Mouse (Mus musculus): ENCODE results near the gene Ppp1r3c.

Ppp1r3c gene

DNA sequence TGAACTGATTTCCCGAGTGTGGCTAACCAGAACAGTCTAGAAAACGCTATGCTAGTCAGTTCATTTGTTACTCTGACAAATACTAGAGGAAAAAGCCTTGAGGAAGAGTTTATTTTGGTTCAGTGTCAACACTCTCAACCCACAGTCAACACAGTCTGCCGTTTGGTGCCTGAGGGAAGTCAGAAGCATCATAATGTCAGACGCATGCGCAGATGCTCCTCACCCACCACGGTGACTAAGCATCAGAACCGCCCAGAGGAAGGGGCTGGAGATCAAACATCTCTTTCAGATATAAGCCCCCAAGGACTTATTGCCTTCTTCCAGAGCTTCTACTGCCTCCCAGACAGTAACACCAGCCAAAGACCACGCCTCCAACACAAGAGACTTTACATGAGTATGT is 15.3 kb downstream of the Ppp1r3c start:
- no peak for DNase-seq (ENCODE audit: low read depth, low spot score)

DNA sequence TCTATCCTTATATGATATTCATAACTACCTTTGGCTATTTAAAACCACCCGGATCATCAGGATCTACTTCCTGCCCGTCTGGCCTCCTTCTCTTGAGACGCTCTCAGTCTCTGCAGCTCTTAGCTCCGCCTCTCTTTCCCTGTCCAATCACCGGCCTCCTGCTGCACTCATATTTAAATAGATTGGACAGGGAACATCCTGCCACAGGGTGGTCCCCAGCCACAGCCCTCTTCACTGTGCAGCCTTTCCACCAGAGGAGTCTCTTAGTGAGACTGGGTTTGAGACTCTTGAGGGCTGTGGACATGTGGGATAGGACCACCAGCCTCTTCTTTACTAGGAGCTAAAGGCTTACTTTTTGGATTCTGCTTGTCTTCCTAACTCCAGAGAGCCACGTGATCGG is 20.2 kb downstream of the Ppp1r3c start:
- no peak for DNase-seq (ENCODE audit: low read depth, low spot score)

- no peak for DNase-seq (ENCODE audit: low read depth, low spot score)
Measured at GRCm38 (mm10) chr19:36715591-36715990, 20.9 kb downstream of the Ppp1r3c start.

DNA sequence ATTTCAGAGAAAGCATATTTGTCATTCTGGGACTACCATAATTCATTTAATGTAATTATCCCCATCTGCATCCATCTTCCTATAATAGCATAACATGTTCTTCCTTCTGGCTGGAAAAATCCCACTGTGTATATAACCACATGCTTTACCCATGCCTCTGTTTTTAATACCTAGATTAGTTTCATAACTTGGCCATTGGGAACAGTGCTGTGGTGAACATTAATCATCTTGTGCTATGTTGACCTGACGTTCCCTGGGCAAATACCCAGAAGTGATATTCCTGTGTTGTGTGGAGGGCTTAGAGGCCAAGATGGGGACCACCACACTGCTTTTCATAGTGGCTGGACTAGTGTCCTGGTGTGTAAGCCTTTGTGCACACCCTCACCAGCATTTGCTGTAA is 22.0 kb downstream of the Ppp1r3c start:
- DNase-seq (ENCODE audit: low read depth, low spot score): no peak

DNA sequence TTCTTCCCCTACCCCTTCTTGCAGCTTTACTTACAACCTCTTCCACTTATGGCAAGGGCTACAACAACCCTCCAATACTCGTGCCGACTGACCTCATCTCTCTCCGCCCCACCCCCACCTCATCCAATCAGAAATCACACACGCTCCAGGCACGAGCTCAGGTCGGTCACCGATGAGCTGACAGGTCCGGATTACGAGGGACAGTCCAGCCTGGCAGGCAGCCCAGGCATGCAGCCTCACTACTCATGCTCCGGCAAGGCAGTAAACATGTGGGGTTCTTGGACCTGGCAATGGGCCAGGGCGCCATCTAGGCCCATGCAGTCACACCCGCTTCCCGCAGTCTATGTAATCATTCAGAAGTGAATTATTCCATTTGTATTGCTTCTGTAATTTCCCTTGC is 23.4 kb downstream of the Ppp1r3c start:
- DNase-seq (ENCODE audit: low read depth, low spot score): no peak

- no peak for DNase-seq (ENCODE audit: low read depth, low spot score)
Measured at GRCm38 (mm10) chr19:36706195-36706594, 30.3 kb downstream of the Ppp1r3c start.

GRCm38 (mm10) chr19:36705286-36706146 is 30.9 kb downstream of the Ppp1r3c start:
- DNase-seq (ENCODE audit: low read depth, low spot score): no peak

GRCm38 (mm10) chr19:36704763-36705162 is 31.7 kb downstream of the Ppp1r3c start:
- DNase-seq (ENCODE audit: low read depth, low spot score): no peak

- DNase-seq (ENCODE audit: low read depth, low spot score): no peak
Measured at GRCm38 (mm10) chr19:36701809-36702622, 34.4 kb downstream of the Ppp1r3c start.

GRCm38 (mm10) chr19:36701366-36701765 is 35.1 kb downstream of the Ppp1r3c start:
- DNase-seq (ENCODE audit: low read depth, low spot score): no peak

- DNase-seq (ENCODE audit: low read depth, low spot score): no peak
Measured at GRCm38 (mm10) chr19:36700937-36701336, 35.5 kb downstream of the Ppp1r3c start.

DNA sequence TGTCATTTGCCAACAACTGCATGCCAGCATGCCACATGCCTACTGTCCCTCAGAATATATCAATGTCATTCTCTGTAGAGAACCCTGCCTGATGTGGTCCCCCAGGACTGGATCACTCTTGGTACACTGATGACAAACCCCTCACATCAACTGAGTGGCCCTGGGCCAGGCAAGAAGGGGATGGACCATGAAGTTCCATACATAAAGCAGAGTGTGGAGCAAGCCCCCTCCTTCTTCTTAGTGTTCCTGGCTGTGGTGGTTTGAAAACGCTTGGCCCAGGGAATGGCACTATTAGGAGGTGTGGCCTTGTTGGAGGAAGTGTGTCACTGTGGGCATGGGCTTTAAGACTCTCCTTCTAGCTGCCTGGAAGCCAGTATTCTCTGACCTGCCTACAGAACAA is 37.3 kb downstream of the Ppp1r3c start:
- no peak for DNase-seq (ENCODE audit: low read depth, low spot score)

DNA sequence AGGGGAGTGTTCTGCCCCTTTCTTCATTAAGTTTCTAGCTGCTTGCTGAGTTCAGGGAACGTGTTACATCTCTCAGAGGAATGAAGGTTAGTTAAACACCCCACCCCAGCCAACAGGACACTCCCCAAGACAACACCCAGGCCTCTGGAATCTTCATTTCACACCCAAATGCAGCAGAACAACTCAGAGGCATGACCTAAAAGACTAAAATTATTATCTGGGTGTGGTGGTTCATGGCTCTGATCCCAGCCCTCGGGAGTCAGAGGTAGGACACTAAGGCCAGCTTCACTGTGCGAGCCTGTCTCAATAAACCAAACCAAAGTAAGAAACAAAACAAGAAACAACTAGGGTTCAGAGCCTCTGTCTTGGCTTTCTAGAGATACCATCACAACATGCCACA is 38.3 kb downstream of the Ppp1r3c start:
- no peak for DNase-seq (ENCODE audit: low read depth, low spot score)

DNA sequence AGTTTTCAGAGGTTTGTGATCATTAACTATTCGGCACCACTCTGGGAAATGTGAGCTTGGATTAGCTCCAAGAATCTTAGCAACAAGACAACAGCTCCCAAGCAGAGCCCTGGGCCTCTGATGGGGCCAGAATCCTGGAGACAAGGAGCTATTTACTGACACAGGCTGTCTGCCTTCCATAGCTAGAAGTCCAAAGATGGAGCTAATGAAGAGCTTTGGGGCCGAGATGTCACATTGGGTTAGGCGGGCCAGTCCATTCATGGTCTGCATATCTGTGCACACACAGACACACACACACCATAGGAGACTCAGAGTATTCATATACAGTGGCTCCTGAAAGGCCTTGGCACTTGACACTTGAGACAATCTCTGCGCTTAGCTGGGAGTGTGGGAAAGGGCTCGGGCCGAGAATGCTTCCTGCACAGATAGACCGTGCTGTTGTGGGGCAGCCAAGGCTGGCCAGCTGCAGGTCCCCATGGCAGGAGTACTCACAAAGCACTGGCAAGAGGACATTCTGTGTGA is 39.8 kb downstream of the Ppp1r3c start:
- no peak for DNase-seq (ENCODE audit: low read depth, low spot score)

- DNase-seq (ENCODE audit: low read depth, low spot score): no peak
Measured at GRCm38 (mm10) chr19:36693530-36693929, 42.9 kb downstream of the Ppp1r3c start.

GRCm38 (mm10) chr19:36691941-36692340 is 44.5 kb downstream of the Ppp1r3c start:
- no peak for DNase-seq (ENCODE audit: low read depth, low spot score)

GRCm38 (mm10) chr19:36691245-36691644 is 45.2 kb downstream of the Ppp1r3c start:
- no peak for DNase-seq (ENCODE audit: low read depth, low spot score)

GRCm38 (mm10) chr19:36689205-36689604 is 47.2 kb downstream of the Ppp1r3c start:
- no peak for DNase-seq (ENCODE audit: low read depth, low spot score)

GRCm38 (mm10) chr19:36687843-36688637 is 48.4 kb downstream of the Ppp1r3c start:
- no peak for DNase-seq (ENCODE audit: low read depth, low spot score)

- no peak for DNase-seq (ENCODE audit: low read depth, low spot score)
Measured at GRCm38 (mm10) chr19:36687044-36687443, 49.4 kb downstream of the Ppp1r3c start.

DNA sequence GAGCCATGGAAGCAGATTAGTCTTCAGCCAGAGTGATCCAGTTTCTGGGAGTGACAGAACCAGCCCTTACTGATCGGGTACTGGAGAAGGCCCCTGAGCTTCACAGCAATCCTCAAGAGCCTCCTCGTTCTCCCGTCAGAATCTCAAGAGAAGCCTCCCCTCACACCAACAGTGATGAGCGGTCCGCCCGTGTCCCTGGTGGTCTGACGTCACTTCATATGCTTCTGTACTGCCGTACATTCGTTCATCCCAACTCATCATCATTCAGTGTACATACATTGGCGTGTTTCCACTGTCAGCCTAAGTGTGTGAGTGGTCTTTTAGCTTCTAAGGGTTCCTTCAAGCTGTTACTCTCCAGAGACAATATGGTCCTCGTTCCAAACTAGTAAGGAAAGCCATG is 50.4 kb downstream of the Ppp1r3c start:
- no peak for DNase-seq (ENCODE audit: low read depth, low spot score)

- DNase-seq (ENCODE audit: low read depth, low spot score): no peak
Measured at GRCm38 (mm10) chr19:36682560-36682959, 53.9 kb downstream of the Ppp1r3c start.
